Mouse (Mus musculus): ENCODE measurements around the gene Krtcap3. TPM values are rescaled to one million over a fixed set of nuclear protein-coding genes. Genes with fewer than 3 reads are reported as not detected.

The Krtcap3 gene
- polyA plus RNA-seq, 1 experiment, result 56.2 TPM

GRCm38 (mm10) chr5:31288225-31288624, 36.7 kb downstream of the Krtcap3 start:
- TF ChIP-seq POLR2A (IDR thresholded peaks at IDR 0.05; ENCODE audit: control insufficient read depth, extremely low read depth, insufficient read depth, low read length, poor library complexity) (no peak), CTCF (IDR thresholded peaks at IDR 0.05; ENCODE audit: borderline replicate concordance, control insufficient read depth, extremely low read depth, insufficient read depth, low read length, poor library complexity) (no peak)
- peaks cover 5% of the 10 kb centered on the region for H3K4me1 ChIP-seq (replicated peaks; ENCODE audit: control insufficient read depth, insufficient read depth, low read length)
- peaks cover 4% of the 10 kb centered on the region; the same call in 1 of the 2 replicates for H3K36me3 ChIP-seq (ENCODE audit: control insufficient read depth, insufficient read depth, low read length)
- 28% methylated on average over 4 of the region's 4 CpGs for WGBS
- DNase-seq, result no peak
- no peaks in the 10 kb centered on the region for H3K27me3 ChIP-seq (ENCODE audit: control insufficient read depth, insufficient read depth, low read length)
- no peak overlapping the region for H3K4me3 ChIP-seq (ENCODE audit: control insufficient read depth, insufficient read depth, low read length)
- no peak overlapping the region for H3K27ac ChIP-seq (ENCODE audit: control insufficient read depth, insufficient read depth, low read length)

DNA sequence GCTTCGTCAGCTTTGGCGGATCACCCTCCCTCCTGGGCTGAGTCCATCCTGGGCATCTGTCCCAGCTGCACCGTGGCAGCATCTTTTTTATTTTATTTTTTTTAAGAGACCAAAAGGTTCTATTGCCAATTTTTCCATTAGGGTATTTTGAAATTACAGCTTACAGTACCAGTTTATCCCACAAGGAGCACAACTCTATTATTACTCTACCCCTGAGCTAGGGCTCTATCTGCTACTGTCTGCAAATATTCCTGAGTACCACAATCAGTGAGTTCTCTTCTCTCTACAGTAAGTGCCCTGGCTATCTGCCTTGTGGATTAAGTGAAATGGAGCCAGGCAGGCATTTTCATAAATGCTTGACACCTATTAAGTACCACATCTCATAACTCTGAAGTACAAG, 37.2 kb downstream of the Krtcap3 start:
- Histone ChIP-seq H3K4me3 (ENCODE audit: control insufficient read depth, insufficient read depth, low read length) (no peak overlapping the region), H3K27me3 (ENCODE audit: control insufficient read depth, insufficient read depth, low read length) (no peaks in the 10 kb centered on the region), H3K27ac (ENCODE audit: control insufficient read depth, insufficient read depth, low read length) (no peak overlapping the region), H3K36me3 (ENCODE audit: control insufficient read depth, insufficient read depth, low read length) (peaks cover 4% of the 10 kb centered on the region; the same call in 1 of the 2 replicates), H3K4me1 (replicated peaks; ENCODE audit: control insufficient read depth, insufficient read depth, low read length) (peaks cover 5% of the 10 kb centered on the region)
- DNase-seq, result no peak
- TF ChIP-seq POLR2A (IDR thresholded peaks at IDR 0.05; ENCODE audit: control insufficient read depth, extremely low read depth, insufficient read depth, low read length, poor library complexity) (no peak), CTCF (IDR thresholded peaks at IDR 0.05; ENCODE audit: borderline replicate concordance, control insufficient read depth, extremely low read depth, insufficient read depth, low read length, poor library complexity) (no peak)
- 52% methylated on average over 3 of the region's 3 CpGs for WGBS

DNA sequence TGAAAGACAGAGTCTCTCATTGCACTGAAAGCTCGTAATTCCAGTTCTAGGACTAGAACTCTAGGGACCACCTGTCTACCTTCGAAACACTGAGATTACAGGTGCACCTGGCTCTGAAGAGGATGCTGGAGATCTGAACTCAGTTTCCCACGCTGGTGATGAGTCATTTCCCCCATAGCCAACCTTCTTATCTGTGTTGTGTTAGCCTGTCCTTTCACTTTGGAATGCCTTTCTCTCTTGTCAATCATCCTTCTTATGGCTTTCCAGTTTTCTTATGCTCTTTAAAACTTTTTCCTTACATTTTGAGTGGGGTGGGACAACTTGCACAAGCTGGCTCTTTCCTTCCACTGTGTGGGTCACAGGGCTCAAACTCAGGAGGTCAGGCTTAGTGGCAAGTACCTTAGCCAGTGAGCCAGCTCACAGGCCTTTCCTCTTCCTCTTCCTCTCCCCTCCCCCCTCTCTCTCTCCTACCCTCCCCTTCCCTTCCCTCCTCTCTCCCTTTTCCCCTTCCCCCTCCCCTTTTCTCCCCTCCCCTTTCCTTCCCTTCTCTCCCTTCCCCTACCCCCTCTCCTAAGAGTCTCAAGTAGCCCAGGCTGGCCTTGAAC, 38.2 kb downstream of the Krtcap3 start:
- Histone ChIP-seq H3K36me3 (ENCODE audit: control insufficient read depth, insufficient read depth, low read length) (peaks cover 4% of the 10 kb centered on the region; the same call in 1 of the 2 replicates), H3K4me3 (ENCODE audit: control insufficient read depth, insufficient read depth, low read length) (no peak overlapping the region), H3K27me3 (ENCODE audit: control insufficient read depth, insufficient read depth, low read length) (no peaks in the 10 kb centered on the region; the same call in 1 of the 2 replicates), H3K27ac (ENCODE audit: control insufficient read depth, insufficient read depth, low read length) (no peak overlapping the region), H3K4me1 (replicated peaks; ENCODE audit: control insufficient read depth, insufficient read depth, low read length) (peaks cover 5% of the 10 kb centered on the region)
- DNase-seq, result no peak
- TF ChIP-seq CTCF (IDR thresholded peaks at IDR 0.05; ENCODE audit: borderline replicate concordance, control insufficient read depth, extremely low read depth, insufficient read depth, low read length, poor library complexity), result no peak
- 79% methylated on average over 3 of the region's 3 CpGs for WGBS

DNA sequence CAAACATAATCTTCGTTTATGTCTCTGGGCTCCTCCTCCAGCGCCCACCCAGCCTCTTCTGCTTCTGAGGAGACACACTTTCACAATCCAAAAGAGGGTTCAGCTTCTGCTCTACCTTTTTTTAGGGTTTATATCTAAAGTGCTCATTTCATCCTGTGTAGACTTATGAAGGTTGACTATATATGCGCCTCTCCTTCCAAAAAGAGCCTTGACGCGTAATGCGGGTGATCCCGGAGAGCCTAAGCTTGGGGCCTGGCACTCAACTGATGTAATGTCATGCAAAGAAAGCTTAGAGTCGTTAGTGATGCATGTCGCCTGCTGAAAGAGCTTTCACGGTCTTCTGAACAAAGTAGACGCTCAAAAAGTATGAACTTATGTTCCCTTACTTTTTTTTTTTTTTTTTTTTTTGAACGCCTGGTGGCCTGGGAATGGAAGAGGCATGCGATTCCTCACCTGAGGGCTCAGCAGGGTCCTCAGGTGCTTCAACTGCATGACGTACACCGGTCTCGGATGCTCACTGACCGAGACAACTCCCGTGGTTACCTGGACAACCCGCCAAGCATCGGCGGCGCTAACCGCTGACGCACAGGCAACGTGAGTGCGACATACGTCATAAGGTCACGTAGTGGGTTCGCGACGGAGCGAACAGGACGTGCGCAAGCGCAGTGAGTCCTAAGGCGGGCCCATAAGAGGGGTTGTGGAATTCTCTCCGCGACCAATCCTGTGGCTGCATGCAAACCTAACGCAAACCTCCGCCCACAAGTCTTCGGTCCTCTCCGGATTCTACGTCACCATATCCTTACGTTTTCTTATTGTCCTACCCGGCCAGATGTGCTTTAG, 39.2 kb downstream of the Krtcap3 start, which contains the start of gene Ift172:
Gene Ift172 (minus strand): TSS at position 596 of the 840 bp plus-strand sequence.
- TF ChIP-seq CTCF (IDR thresholded peaks at IDR 0.05; ENCODE audit: borderline replicate concordance, control insufficient read depth, extremely low read depth, insufficient read depth, low read length, poor library complexity) (peak; percentile 65; the same call in 1 of the 2 replicates), POLR2A (IDR thresholded peaks at IDR 0.05; ENCODE audit: control insufficient read depth, extremely low read depth, insufficient read depth, low read length, poor library complexity) (peak; percentile 37; the same call in 1 of the 2 replicates)
- Histone ChIP-seq H3K27ac (ENCODE audit: control insufficient read depth, insufficient read depth, low read length) (peak within 1 kb of the TSS; percentile 52), H3K4me3 (ENCODE audit: control insufficient read depth, insufficient read depth, low read length) (peak within 1 kb of the TSS; percentile 58), H3K4me1 (replicated peaks; ENCODE audit: control insufficient read depth, insufficient read depth, low read length) (peaks cover 9% of the 10 kb centered on the region), H3K27me3 (ENCODE audit: control insufficient read depth, insufficient read depth, low read length) (peaks cover 7% of the 10 kb centered on the region), H3K36me3 (ENCODE audit: control insufficient read depth, insufficient read depth, low read length) (no peaks in the 10 kb centered on the region)
- DNase-seq, result peak; percentile 93
- WGBS, result 3% methylated on average over 45 of the region's 45 CpGs

GRCm38 (mm10) chr5:31291361-31291688, 39.8 kb downstream of the Krtcap3 start:
- H3K4me1 ChIP-seq (replicated peaks; ENCODE audit: control insufficient read depth, insufficient read depth, low read length), result peaks cover 11% of the 10 kb centered on the region
- no peak for DNase-seq
- TF ChIP-seq POLR2A (IDR thresholded peaks at IDR 0.05; ENCODE audit: control insufficient read depth, extremely low read depth, insufficient read depth, low read length, poor library complexity) (no peak; the same call in 1 of the 2 replicates), CTCF (IDR thresholded peaks at IDR 0.05; ENCODE audit: borderline replicate concordance, control insufficient read depth, extremely low read depth, insufficient read depth, low read length, poor library complexity) (no peak)
- H3K27me3 ChIP-seq (ENCODE audit: control insufficient read depth, insufficient read depth, low read length), result peaks cover 11% of the 10 kb centered on the region
- WGBS, result 6% methylated on average over 9 of the region's 9 CpGs
- H3K4me3 ChIP-seq (ENCODE audit: control insufficient read depth, insufficient read depth, low read length), result peak overlapping the region; percentile 58
- no peaks in the 10 kb centered on the region for H3K36me3 ChIP-seq (ENCODE audit: control insufficient read depth, insufficient read depth, low read length)
- H3K27ac ChIP-seq (ENCODE audit: control insufficient read depth, insufficient read depth, low read length), result peak overlapping the region; percentile 52

DNA sequence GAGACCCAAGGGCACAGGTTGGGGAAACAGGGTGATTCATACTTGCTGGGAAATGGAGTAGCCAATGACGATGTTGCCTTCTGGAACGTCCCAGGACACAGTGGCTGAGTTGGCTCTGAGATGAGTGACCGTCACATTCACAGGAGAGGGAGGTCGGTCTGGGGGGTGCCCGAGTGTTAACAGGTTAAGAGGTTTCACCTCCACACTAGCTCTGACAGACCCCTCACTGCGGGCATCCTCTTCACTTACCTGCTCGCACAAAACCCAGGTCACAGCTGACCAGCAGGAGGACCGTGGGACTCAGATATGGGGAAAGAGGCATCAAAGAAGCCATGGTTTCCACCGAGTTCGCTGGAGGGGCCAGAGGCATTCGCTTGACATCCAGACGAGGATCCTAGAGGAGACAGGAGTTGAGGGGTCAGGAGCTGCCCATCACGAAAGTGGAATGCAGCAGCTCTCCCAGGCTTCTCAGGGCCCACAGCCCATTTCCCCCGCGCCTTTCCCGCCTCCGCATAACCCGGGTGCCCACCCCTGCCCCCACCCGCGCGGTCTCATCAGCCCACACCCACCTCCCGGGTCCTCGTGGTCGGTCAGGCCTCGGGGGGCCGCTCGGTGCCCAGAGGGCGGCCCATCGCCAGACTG, 43.6 kb downstream of the Krtcap3 start:
- no peaks in the 10 kb centered on the region for H3K36me3 ChIP-seq (ENCODE audit: control insufficient read depth, insufficient read depth, low read length)
- TF ChIP-seq POLR2A (IDR thresholded peaks at IDR 0.05; ENCODE audit: control insufficient read depth, extremely low read depth, insufficient read depth, low read length, poor library complexity) (no peak), CTCF (IDR thresholded peaks at IDR 0.05; ENCODE audit: borderline replicate concordance, control insufficient read depth, extremely low read depth, insufficient read depth, low read length, poor library complexity) (no peak)
- H3K27me3 ChIP-seq (ENCODE audit: control insufficient read depth, insufficient read depth, low read length), result peaks cover 11% of the 10 kb centered on the region
- peak overlapping the region; percentile 32 for H3K4me3 ChIP-seq (ENCODE audit: control insufficient read depth, insufficient read depth, low read length)
- 31% methylated on average over 29 of the region's 29 CpGs for WGBS
- H3K27ac ChIP-seq (ENCODE audit: control insufficient read depth, insufficient read depth, low read length), result no peak overlapping the region
- H3K4me1 ChIP-seq (replicated peaks; ENCODE audit: control insufficient read depth, insufficient read depth, low read length), result peaks cover 11% of the 10 kb centered on the region
- DNase-seq, result no peak
